Mouse (Mus musculus) cerebellum, adult 2 months (tissue): ENCODE results near the gene Sgcd. TPM values are rescaled to one million over a fixed set of nuclear protein-coding genes. Genes with fewer than 3 reads are reported as not detected.

Experiments used
- DNase-seq, 2 experiments: peaks; one replicate each; pipeline ENCODE4 v3.0.0; 2021
- H3K27ac ChIP-seq: fragments of 200-500 bp; 2 replicates; pipeline ENCODE4 v1.5.1; 2012; ENCODE audit warnings: low read length, control low read depth, inconsistent platforms; ENCODE audit not compliant: insufficient read depth
- H3K27me3 ChIP-seq: fragments of 200-500 bp; 2 replicates; pipeline ENCODE4 v1.6.1; 2012; ENCODE audit warnings: inconsistent platforms, mild to moderate bottlenecking, low read length, moderate library complexity; ENCODE audit not compliant: control insufficient read depth, insufficient read depth
- H3K4me1 ChIP-seq: fragments of 200-500 bp; 2 replicates; pipeline ENCODE4 v1.6.1; 2011; ENCODE audit warnings: low read length; ENCODE audit not compliant: control insufficient read depth, insufficient read depth
- H3K4me3 ChIP-seq: fragments of 200-500 bp; replicated peaks from 2 replicates; pipeline ENCODE3; 2011; ENCODE audit warnings: mild to moderate bottlenecking, low read depth, low read length, control low read depth; ENCODE audit not compliant: insufficient read depth
- CTCF ChIP-seq: fragments of 200-500 bp; IDR thresholded peaks from 2 replicates; pipeline ENCODE4 v1.5.1; 2011; ENCODE audit warnings: low read depth, mild to moderate bottlenecking, control low read depth, low read length, moderate library complexity, borderline replicate concordance; ENCODE audit not compliant: insufficient read depth
- POLR2A ChIP-seq: fragments of 200-500 bp; IDR thresholded peaks from 2 replicates; pipeline ENCODE4 v1.6.1; 2011; ENCODE audit warnings: low read length, control low read depth, borderline replicate concordance; ENCODE audit not compliant: insufficient read depth
- WGBS: fragments of 180-500 bp; shearing (Covaris S2); methylation state at CpG from one replicate; pipeline ENCODE4 v1.1.7; 2018; 5-methylcytosine and 5-hydroxymethylcytosine counted together
- polyA plus RNA-seq: library from polyadenylated mRNA; depleted of rRNA; stranded (reverse); fragments of >200 nt; gene quantifications from 2 replicates; pipeline ENCODE4 v1.2.3, GENCODE M21; 2012

The Sgcd gene
- polyA plus RNA-seq, 1 experiment, result 2.6 TPM

DNA sequence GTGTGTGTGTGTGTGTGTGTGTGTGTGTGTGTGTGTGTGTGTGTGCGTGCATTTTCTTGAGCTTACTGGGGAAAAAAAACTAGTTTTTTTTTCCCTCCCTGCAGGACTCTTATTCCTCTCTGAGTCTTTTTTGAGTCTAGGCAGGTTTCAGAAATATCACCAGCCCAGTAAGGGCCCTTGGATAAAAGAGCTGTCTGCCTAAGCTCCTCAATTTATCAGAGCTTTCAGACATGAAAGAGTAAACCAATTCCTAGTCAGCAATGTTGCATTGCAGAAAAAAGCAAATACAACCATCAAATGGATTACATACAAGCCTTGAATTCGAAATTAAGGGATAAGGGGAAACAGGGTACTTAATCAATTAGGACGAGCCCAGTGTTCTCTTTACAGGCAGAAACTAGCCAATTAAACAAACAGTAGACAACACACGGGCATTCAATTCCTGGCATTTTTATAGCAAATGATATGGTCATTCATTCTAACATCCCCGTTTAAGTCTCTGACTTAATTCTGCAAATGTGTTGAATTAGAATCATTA, 112.1 kb downstream of the Sgcd start:
- H3K4me1 ChIP-seq, result no peaks in the 10 kb centered on the region
- TF ChIP-seq POLR2A, result no peak
- no peak for TF ChIP-seq CTCF
- no peaks in the 10 kb centered on the region for H3K27me3 ChIP-seq
- no peak for DNase-seq
- H3K27ac ChIP-seq, result no peak overlapping the region
- no peak overlapping the region for H3K4me3 ChIP-seq
- 79% methylated on average over 5 of the region's 5 CpGs for WGBS

DNA sequence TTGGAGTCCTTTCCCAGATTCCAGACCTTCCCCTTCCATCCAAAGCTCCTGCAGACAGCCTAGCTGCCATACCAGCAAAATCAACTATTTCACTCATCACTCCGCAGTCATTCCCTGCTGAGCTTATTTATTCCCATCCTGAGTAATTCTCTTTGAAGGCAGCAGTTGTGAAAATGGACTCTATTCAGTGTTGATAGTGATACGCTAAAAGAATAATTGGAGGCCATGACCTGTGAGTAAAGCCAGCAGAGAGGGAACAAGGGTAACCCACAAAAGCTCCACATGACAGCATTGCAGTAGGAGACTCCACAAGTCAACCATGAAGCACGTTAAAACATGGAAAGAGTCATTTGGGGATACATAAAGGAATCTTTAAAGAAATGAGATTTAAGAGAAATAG, 142.9 kb downstream of the Sgcd start:
- no peak for DNase-seq
- Histone ChIP-seq H3K4me3 (no peak overlapping the region), H3K27me3 (no peaks in the 10 kb centered on the region), H3K4me1 (no peaks in the 10 kb centered on the region), H3K27ac (no peak overlapping the region)
- no peak for TF ChIP-seq POLR2A
- TF ChIP-seq CTCF, result no peak
- 14% methylated on average over 3 of the region's 3 CpGs for WGBS

DNA sequence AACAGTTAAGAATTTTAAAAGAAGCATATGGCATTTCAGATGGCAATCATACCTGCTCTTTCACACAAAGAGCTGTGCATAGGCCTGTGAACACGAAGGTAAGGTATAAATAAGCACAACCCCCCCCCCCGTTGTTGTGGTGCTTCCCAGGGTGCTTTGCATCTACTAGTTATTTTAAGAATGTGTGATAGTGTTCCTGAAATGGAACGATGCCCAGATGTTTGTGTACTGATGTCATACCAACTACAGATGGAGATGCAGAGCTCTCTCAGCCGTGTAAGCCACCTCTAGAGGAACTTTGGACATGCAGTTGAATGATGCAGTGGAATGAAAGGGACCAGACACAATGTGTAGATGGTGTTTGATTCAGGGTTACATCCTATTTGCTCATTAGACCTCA, 155.5 kb downstream of the Sgcd start:
- no peak for DNase-seq
- Histone ChIP-seq H3K4me3 (no peak overlapping the region), H3K4me1 (no peaks in the 10 kb centered on the region), H3K27ac (no peak overlapping the region), H3K27me3 (no peaks in the 10 kb centered on the region)
- TF ChIP-seq POLR2A (no peak), CTCF (no peak)
- 57% methylated on average over 4 of the region's 4 CpGs for WGBS

DNA sequence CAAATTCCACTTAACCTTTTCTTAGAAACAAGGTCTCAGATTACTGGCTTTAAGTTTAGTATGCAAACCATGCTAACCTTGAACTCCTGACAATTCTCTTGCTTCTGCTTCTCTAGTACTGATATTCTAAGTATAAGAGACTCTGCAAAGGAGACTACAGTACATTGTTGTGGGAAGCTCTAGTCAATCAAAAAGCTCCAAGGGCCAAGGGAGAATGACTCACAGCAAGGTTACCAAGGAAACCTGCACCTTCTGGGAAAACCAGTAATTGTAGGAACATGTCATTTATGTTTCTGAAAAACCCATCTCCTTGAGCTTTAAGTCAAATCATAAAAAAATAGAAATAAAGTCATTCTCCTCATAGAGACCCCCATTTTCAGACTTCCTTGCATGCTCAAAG, 178.5 kb downstream of the Sgcd start:
- DNase-seq, result no peak
- no peaks in the 10 kb centered on the region for H3K27me3 ChIP-seq
- H3K4me3 ChIP-seq, result no peak overlapping the region
- H3K27ac ChIP-seq, result no peak overlapping the region
- no peak for TF ChIP-seq CTCF
- no peak for TF ChIP-seq POLR2A
- H3K4me1 ChIP-seq, result no peaks in the 10 kb centered on the region

DNA sequence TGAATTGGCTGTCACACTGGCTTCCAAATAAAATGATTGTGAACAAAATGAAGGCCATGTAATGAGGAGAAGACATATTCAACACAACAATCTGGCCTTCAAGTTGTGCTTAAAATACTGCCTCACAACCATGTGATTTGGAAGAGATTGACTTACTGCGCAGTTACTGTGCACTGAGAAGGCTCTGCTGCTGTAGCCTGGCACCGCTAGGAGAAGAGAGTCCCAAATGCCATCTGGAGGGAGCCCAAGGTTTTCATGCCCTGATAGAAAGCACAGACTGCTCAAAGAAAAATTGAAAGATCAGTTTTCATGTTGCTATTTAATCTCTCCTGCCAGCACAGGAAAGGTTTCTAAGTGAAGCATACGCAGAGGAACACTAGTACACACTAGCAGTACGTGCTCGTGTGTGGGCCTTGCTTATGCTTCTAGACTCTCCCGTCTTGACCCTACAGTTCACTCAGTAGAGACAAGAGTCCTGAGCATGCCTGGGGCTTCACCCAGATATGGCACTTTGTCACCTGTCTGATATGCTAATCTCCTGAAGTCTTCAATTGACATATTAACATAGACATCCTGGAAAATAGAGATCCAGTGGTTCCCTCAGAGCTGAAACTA, 184.6 kb downstream of the Sgcd start:
- Histone ChIP-seq H3K27ac (no peak overlapping the region), H3K4me1 (no peaks in the 10 kb centered on the region), H3K4me3 (no peak overlapping the region), H3K27me3 (no peaks in the 10 kb centered on the region)
- peak in 1 of 2 experiments; percentile 6 for DNase-seq
- 41% methylated on average over 6 of the region's 6 CpGs for WGBS
- 0 out of 2 replicates have a peak, but pooled peaks have one; percentile 2 for TF ChIP-seq CTCF
- TF ChIP-seq POLR2A, result no peak

DNA sequence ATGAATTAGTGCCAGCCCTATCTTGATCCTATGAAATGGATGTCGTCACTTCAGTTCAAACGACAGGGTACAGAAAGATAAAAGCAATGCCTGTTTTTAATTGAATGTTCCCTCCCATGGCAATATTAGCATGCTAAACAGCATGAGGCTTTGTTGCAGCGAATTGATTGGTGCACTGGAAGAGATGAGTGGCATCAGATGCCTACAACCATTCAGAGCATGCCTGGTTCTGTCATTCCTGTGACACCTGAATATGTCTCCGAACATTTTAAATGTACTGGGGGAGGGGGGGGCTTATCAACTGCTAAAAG, 210.9 kb downstream of the Sgcd start:
- no peak overlapping the region for H3K27ac ChIP-seq
- no peak for DNase-seq
- TF ChIP-seq CTCF, result no peak
- TF ChIP-seq POLR2A, result no peak
- H3K4me3 ChIP-seq, result no peak overlapping the region
- 41% methylated on average over 4 of the region's 4 CpGs for WGBS
- no peaks in the 10 kb centered on the region for H3K4me1 ChIP-seq
- H3K27me3 ChIP-seq, result no peaks in the 10 kb centered on the region

DNA sequence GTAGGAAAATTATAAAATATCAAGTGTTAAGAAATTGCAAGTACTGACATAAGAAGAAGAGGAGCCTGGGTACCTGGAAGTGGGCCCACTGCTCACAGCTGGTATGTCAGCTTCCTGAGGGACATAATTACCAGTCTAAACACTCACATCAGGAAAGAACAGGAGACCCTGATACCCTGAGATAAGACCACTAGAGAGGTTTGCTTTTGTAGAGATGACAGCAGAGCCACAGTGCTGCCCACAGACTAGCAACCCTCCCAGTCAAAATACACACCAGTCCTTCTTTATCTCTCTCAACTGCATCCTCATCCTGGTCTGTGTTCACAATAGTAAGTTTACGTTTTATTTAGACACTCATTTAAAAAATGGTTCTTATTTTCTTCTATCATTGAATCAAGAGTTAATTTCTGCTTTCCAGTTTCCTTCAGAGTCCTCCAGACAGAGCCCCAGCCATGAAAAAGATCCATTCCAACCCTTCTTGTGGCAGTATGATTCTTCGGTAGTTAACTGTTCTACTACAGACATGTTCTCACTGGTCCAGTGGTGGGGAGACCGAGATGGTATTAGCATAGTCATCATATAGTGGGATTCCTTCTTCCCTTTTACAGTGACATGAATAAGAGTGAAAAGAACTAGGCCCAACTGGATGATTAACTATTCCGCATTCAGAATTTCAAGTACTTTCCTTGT, 211.4 kb downstream of the Sgcd start:
- Histone ChIP-seq H3K27me3 (no peaks in the 10 kb centered on the region), H3K4me3 (no peak overlapping the region), H3K4me1 (no peaks in the 10 kb centered on the region), H3K27ac (no peak overlapping the region)
- no peak for DNase-seq
- 87% methylated on average over 4 of the region's 4 CpGs for WGBS
- TF ChIP-seq POLR2A, result no peak

DNA sequence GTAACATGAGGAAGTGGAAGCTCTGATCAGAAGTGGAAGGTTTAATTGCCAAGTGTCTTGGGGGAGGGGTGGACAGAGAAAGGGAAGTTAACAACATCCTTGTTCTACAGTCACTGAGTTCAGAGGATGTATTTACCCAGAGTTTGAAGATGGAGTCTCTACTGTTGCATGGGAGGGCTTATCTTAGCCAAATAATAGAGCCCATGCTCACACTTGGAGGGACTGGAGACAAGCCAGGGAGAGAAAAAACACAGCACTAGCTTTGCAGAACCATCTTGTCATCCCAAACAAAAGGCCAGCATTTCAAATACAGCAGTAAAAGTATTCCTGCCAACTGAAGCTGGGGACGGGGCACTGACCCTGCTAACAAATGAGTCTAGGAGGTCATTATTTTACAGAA, 212.8 kb downstream of the Sgcd start:
- Histone ChIP-seq H3K4me3 (no peak overlapping the region), H3K27me3 (no peaks in the 10 kb centered on the region), H3K27ac (no peak overlapping the region), H3K4me1 (no peaks in the 10 kb centered on the region)
- 24% methylated on average over 1 of the region's 1 CpGs for WGBS
- TF ChIP-seq CTCF (no peak), POLR2A (no peak)
- peak in 1 of 2 experiments; percentile 2 for DNase-seq
